Mouse (Mus musculus): ENCODE results near the gene Cyth1.

Gene Cyth1

DNA sequence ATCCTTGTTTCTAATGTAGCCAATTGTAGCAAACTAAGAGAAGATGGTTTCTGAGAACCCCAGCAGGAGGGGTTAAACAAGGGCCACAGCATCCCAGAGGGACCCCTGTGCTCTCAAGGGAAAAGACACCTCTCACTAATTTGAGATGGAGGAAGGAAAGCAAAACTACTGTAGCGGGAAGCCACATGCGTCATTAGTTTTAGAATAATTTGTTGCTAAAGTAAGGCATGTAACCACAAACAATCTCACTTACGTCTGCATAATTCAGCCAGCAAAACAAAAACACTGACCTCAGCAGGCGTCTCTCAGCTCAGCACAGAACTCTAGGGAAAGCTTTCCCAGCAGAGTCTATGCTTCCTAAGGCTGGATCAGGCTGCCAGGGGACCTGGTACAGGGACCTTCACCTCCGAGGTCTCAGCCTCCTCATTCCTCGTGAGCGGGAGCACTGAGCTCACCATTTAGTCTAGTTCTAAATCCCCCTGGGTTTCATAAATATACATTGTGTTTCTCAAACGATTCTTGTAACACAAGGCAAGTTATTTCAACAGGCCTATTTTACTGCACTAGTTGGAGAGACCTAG, 91.8 kb downstream of the Cyth1 start:
- peak; percentile 21 to 44 for DNase-seq (ENCODE audit: low spot score in 2 of 2)

- no peak for DNase-seq (ENCODE audit: low spot score in 2 of 2)
Observed at GRCm38 (mm10) chr11:118152964-118153363, 95.4 kb downstream of the Cyth1 start.

DNA sequence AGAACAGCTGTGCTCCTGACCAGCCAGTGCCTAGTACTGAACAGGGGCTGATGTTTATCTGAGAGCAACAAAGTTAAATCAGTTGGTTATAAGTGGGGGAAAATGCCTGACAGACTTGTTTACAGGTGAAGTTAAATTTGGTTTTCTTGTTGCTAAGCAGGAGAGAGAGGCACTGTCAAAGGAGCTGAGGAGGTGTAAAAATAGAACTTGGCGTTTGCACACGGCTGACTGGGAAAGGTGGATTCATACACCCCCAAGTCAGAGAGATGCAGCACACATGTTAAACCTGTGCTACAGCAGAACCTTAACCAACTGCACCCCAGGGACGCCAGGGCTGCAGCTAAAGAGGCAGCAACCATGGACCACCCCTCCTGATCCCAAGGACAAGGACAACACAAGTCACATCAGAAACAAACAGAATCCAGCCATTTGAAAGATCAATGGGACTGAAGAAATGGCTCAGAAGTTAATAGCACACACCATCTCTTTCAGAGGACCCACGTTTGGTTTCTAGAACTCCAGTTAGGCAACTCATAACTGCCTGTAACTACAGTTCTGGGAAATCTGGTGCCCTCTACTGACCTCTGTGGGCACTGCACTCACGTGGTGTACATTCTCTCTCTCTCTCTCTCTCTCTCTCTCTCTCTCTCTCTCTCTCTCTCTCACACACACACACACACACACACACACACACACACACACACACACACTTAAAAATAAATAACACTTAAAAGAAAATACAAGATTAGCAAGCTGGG, 96.8 kb downstream of the Cyth1 start:
- DNase-seq (ENCODE audit: low spot score in 2 of 2): no peak

GRCm38 (mm10) chr11:118150115-118150701, 98.2 kb downstream of the Cyth1 start:
- no peak for DNase-seq (ENCODE audit: low spot score in 2 of 2)

- no peak for DNase-seq (ENCODE audit: low spot score in 2 of 2)
Observed at GRCm38 (mm10) chr11:118147877-118148637, 100.3 kb downstream of the Cyth1 start.

GRCm38 (mm10) chr11:118146446-118146845, 101.9 kb downstream of the Cyth1 start:
- no peak for DNase-seq (ENCODE audit: low spot score in 2 of 2)

GRCm38 (mm10) chr11:118145771-118146351, 102.5 kb downstream of the Cyth1 start:
- DNase-seq (ENCODE audit: low spot score in 2 of 2): peak; percentile 36 to 46

DNA sequence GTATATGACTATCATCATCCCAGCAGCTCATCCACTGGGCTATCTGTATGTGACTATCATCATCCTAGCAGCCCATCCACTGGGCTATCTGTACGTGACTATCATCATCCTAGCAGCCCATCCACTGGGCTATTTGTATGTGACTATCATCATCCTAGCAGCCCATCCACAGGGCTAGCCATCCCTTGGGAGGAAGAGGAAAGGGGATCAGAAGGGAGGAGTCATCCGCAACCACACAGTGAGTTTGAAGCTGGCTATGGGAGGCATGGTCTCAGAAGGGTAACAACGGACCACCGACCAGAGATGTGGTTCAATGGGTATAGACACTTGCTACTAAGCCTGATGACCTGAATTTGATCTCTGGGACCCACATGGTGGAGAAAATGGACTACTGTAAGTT, 103.3 kb downstream of the Cyth1 start:
- DNase-seq (ENCODE audit: low spot score in 2 of 2): no peak

- DNase-seq (ENCODE audit: low spot score in 2 of 2): no peak
Observed at GRCm38 (mm10) chr11:118143731-118144130, 104.7 kb downstream of the Cyth1 start.

- DNase-seq (ENCODE audit: low spot score in 2 of 2): no peak
Observed at GRCm38 (mm10) chr11:118142547-118143165, 105.7 kb downstream of the Cyth1 start.

DNA sequence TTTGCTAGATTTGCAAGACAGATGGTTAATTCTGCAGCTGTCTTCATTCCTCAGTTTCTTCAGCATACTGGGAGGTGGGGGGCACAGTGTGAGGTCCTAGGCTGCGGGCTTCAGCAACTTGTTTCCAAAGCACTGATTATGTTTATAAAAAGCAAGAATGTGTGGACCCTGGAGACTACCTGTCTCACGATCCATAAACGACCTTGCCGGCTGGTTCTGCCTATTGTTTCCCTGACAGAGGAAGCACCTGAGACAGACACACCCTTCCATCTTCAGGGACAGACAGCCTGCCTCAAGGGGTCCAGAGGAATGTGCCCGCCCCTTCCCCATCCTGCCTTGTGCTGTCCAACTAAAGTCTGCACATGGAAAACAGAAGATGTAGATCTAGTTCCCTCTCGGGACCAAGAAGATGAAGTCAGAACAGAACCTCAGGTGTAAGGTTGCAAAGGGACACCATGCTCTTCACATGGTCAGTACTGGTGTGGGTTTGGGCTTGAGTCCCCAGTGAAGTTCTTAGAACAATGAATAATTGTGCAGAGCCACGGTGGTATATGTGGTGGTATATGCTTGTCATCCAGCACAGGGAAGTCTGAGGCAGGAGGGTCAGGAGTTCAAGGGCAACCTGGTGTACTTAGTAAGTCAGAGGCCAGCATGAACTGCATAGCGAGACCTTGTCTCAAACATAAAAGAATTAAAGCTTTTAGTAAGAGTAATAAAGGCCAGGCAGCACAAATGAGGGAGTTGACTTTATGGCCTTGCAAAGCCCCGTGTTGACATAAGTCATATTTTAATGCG, 107.4 kb downstream of the Cyth1 start:
- no peak for DNase-seq (ENCODE audit: low spot score in 2 of 2)

- DNase-seq (ENCODE audit: low spot score in 2 of 2): no peak
Observed at GRCm38 (mm10) chr11:118138347-118138746, 110.0 kb downstream of the Cyth1 start.

GRCm38 (mm10) chr11:118136172-118136632, 112.2 kb downstream of the Cyth1 start:
- no peak for DNase-seq (ENCODE audit: low spot score in 2 of 2)

DNA sequence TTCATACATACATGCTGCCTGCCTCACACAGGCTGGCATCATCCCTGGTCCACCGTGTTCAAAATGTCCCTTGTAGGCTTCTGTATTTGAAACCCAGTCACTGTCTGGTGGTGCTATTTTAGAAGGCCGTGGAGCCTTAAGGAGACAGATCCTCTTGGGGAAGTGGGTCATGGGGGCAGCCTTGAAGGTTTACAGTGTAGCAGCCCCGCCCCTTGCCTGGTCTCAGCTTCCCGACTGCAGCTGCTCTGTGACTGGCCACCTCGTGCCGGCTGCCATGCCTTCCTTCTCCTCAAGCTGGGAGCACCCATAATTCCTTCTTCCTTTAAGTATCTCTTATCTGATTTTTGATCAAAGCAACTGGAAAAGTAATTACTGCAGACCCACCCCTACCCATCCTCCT, 113.1 kb downstream of the Cyth1 start:
- no peak for DNase-seq (ENCODE audit: low spot score in 2 of 2)

DNA sequence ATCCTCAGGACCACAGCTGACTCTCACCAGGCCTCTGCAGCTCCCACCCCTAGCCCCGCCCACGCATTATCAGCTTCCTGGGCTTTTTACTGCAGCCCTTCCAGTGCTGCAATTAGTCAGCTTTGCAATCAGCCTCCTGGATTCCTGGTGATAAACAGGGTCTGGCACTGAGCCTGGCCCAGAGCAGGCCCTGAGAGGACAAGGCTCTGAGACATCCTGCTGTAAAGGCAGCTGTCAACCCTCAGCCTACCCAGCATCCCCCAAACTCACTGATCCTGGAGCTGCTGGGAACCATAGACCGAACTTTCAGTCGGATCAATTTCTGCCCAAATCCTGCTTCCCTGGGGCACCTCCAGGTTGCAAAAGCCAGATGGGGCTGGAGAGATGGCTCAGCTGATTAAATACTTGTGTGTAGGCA, 114.6 kb downstream of the Cyth1 start:
- no peak for DNase-seq (ENCODE audit: low spot score in 2 of 2)

DNA sequence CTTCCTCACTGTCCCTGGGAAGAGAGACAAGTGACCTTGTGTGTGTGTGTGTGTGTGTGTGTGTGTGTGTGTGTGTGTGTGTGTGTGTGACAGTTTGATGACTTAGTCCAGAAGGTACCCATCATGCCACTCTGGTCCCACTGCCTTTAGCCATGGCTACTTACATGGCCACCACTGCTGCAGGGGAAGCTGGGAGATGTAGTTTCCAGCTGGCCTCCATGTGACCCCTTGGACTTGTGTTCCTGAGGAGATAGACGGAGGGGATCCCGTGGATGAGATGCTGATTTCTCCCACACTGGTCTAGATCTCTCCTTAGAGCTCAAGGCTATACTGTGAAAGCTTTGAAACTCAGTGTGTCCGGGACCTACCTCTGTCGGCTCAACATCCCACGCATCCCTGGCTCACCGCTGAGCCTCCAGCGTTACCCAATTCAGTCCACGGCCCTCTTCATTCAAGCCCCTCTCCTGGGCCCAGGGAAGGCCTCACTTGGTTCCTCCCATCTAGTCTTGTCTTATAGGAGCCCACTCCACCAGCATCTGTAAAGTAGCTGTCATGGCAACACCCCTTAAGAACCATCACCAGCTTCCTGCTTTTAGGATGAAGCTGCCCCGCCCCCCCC, 115.2 kb downstream of the Cyth1 start:
- no peak for DNase-seq (ENCODE audit: low spot score in 2 of 2)

GRCm38 (mm10) chr11:118132136-118132535, 116.3 kb downstream of the Cyth1 start:
- no peak for DNase-seq (ENCODE audit: low spot score in 2 of 2)

DNA sequence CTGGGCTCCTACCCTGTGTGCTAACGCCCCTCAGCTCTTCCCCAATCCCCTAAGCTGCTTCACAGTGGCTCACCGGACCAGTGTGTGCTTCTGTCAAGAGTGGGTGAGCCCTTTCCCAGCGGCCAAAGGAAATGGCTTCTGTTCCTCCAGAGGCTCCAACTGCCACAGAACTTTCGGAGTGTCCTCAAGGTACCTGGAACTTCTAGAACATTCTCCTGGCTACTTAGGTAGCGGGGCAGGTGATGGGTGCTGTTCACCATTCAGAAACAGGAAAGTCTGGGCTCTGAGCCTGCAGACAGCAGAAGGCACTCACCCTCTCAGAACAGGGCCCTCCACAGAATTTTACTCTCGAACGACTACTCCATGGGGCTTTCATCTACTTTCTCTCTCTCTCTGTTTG, 117.9 kb downstream of the Cyth1 start, which contains the start of gene Dnah17:
Gene Dnah17 (minus strand): TSS at position 101 of the 400 bp plus-strand sequence.
- DNase-seq (ENCODE audit: low spot score in 2 of 2): no peak

GRCm38 (mm10) chr11:118129812-118130211, 118.6 kb downstream of the Cyth1 start:
- DNase-seq (ENCODE audit: low spot score in 2 of 2): no peak

- no peak for DNase-seq (ENCODE audit: low spot score in 2 of 2)
Observed at GRCm38 (mm10) chr11:118121592-118121991, 126.8 kb downstream of the Cyth1 start.
